Mouse (Mus musculus): ENCODE data around the gene Srsf7. TPM values are rescaled to one million over a fixed set of nuclear protein-coding genes. Genes with fewer than 3 reads are reported as not detected.

The Srsf7 gene
- polyA plus RNA-seq, 1 experiment from 2014 or later = 664 TPM

DNA sequence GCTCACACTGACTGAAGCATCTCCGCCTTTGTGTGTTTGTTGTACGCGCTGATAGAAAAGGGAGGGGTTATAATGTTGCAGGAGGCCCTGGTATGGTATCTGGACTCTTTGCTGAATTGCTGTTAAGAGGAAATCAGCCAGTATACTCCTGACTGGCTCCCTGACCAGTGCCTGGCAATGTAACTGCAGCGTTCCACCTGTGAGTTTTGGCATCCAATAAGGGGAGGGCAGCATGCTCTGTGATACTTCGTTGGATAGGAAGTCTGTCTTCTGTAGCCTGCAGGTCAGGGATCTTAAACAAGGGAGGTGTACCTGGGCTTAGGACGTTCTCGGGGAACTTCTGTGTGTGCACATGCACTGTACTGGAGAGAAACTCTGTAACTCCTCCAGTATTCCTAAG is 36.2 kb downstream of the Srsf7 start:
- no peaks in the 10 kb centered on the region for H3K9me3 ChIP-seq (replicated peaks; ENCODE audit: control insufficient read depth, low read length)
- ATAC-seq (no peak), DNase-seq (ENCODE audit: low spot score) (no peak)
- H3K36me3 ChIP-seq (ENCODE audit: control insufficient read depth, insufficient read depth, low read length) = no peaks in the 10 kb centered on the region
- WGBS = 89% methylated on average over 7 of the region's 7 CpGs
- no peak overlapping the region for H3K4me2 ChIP-seq (ENCODE audit: low read length)
- peaks cover 17% of the 10 kb centered on the region for H3K4me1 ChIP-seq (ENCODE audit: control insufficient read depth, insufficient read depth, low read length)
- no peak overlapping the region for H3K9ac ChIP-seq (ENCODE audit: low read length)
- H3K27ac ChIP-seq (ENCODE audit: low read depth, low read length) = no peak overlapping the region
- no peak overlapping the region for H3K4me3 ChIP-seq (ENCODE audit: low read depth, low read length)
- no peaks in the 10 kb centered on the region for H3K27me3 ChIP-seq (replicated peaks; ENCODE audit: control insufficient read depth, insufficient read depth, low read length)

DNA sequence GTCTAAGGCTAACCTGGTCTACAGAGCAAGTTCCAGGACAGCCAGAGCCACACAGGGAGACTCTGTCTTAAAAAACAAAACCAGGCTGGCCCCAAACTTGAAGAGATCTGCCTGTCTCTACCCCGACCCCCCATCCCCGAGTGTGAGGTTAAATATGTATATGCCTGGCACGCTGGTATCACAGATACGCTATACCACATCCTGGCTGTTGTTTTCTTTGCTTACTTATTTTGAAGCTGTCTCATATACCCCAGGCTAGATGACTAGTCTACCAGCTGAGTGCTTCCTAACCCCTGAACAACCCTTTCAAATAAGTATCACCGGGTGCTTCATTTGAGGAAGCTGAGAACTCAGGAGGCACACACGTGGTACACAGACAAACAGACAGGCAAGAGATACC is 37.3 kb downstream of the Srsf7 start:
- no peaks in the 10 kb centered on the region for H3K27me3 ChIP-seq (replicated peaks; ENCODE audit: control insufficient read depth, insufficient read depth, low read length)
- no peaks in the 10 kb centered on the region for H3K36me3 ChIP-seq (ENCODE audit: control insufficient read depth, insufficient read depth, low read length)
- H3K9ac ChIP-seq (ENCODE audit: low read length) = no peak overlapping the region
- ATAC-seq = no peak
- H3K4me3 ChIP-seq (ENCODE audit: low read depth, low read length) = no peak overlapping the region
- H3K4me1 ChIP-seq (ENCODE audit: control insufficient read depth, insufficient read depth, low read length) = peaks cover 17% of the 10 kb centered on the region
- 93% methylated on average over 6 of the region's 6 CpGs for WGBS
- H3K4me2 ChIP-seq (ENCODE audit: low read length) = no peak overlapping the region
- no peak for DNase-seq (ENCODE audit: low spot score)
- no peak overlapping the region for H3K27ac ChIP-seq (ENCODE audit: low read depth, low read length)
- H3K9me3 ChIP-seq (replicated peaks; ENCODE audit: control insufficient read depth, low read length) = no peaks in the 10 kb centered on the region

DNA sequence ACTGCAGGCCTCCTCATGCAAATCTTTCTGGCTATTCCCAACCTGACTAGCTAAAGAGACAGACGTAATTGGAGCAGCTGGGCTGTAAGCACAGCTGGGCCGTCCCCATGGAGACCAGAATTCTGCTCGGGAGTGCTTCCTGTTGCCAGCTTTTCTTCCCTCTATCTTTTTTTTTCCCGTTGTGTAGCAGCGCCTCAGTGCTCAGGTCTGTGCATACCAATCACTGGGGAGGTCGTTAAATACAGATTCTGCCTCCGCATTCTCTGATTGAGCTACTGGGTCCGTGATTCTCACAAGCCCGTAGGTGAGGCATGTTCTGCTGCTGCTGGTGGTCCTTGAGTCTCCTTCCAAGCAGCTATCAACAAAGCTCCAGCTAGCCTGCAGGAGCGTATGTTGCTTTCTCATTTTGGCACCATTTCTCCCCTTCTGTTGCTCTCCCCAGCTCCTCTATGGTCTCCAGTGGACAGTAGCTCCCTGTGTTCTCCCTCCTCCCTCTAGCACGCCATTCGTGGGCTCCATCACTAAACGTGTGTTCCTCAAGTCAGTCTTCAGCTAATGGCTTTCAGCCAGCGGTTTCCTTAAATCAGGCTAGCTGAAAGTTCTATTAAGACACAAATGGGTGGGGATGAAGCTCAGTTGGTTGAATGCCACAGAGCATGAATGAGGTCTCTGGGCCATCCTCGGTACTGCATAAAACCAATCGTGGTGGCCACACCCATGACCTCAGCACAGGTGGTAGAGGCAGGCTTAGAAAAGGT is 38.5 kb downstream of the Srsf7 start:
- peak; percentile 83 for ATAC-seq
- peak overlapping the region; percentile 44 for H3K4me2 ChIP-seq (ENCODE audit: low read length)
- DNase-seq (ENCODE audit: low spot score) = peak; percentile 87

DNA sequence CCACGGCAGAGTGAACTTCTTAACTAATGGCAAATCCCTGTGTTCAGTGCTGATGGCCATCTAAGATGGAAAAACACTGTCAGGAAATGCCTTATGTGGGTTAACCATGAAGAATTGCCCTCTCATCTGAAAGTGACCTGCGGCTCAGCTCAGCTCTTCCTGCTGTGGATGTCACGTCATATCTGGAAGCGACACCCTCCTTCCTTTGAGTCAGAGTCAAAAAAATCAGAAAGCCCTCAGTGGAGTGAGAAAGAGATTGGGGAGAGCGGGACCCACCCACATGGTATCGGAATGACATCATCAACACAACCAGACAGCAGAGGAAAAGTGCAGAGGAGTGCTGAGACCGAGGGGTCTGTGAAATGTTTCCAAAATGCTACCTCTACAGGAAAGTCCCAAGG is 39.3 kb downstream of the Srsf7 start:
- no peaks in the 10 kb centered on the region for H3K36me3 ChIP-seq (ENCODE audit: control insufficient read depth, insufficient read depth, low read length)
- no peak overlapping the region for H3K9ac ChIP-seq (ENCODE audit: low read length)
- DNase-seq (ENCODE audit: low spot score) (no peak), ATAC-seq (peak; percentile 47; the same call in 1 of the 2 replicates)
- H3K9me3 ChIP-seq (replicated peaks; ENCODE audit: control insufficient read depth, low read length) = no peaks in the 10 kb centered on the region
- H3K27ac ChIP-seq (ENCODE audit: low read depth, low read length) = peak overlapping the region; percentile 83; the same call in 1 of the 2 replicates
- WGBS = 59% methylated on average over 7 of the region's 7 CpGs
- H3K4me2 ChIP-seq (ENCODE audit: low read length) = peak overlapping the region; percentile 44
- H3K4me3 ChIP-seq (ENCODE audit: low read depth, low read length) = no peak overlapping the region
- H3K27me3 ChIP-seq (replicated peaks; ENCODE audit: control insufficient read depth, insufficient read depth, low read length) = no peaks in the 10 kb centered on the region
- H3K4me1 ChIP-seq (ENCODE audit: control insufficient read depth, insufficient read depth, low read length) = peaks cover 17% of the 10 kb centered on the region

More for the DNA sequence above, 38.5 kb downstream of the Srsf7 start:
- Histone ChIP-seq H3K4me3 (ENCODE audit: low read depth, low read length) (no peak overlapping the region), H3K36me3 (ENCODE audit: control insufficient read depth, insufficient read depth, low read length) (no peaks in the 10 kb centered on the region), H3K27me3 (replicated peaks; ENCODE audit: control insufficient read depth, insufficient read depth, low read length) (no peaks in the 10 kb centered on the region), H3K9me3 (replicated peaks; ENCODE audit: control insufficient read depth, low read length) (no peaks in the 10 kb centered on the region), H3K4me1 (ENCODE audit: control insufficient read depth, insufficient read depth, low read length) (peaks cover 17% of the 10 kb centered on the region), H3K9ac (ENCODE audit: low read length) (no peak overlapping the region), H3K27ac (ENCODE audit: low read depth, low read length) (peak overlapping the region; percentile 83)
- 16% methylated on average over 16 of the region's 16 CpGs for WGBS

GRCm38 (mm10) chr17:80167436-80167835 is 39.7 kb downstream of the Srsf7 start:
- Histone ChIP-seq H3K9ac (ENCODE audit: low read length) (no peak overlapping the region), H3K4me3 (ENCODE audit: low read depth, low read length) (no peak overlapping the region), H3K36me3 (ENCODE audit: control insufficient read depth, insufficient read depth, low read length) (no peaks in the 10 kb centered on the region), H3K27me3 (replicated peaks; ENCODE audit: control insufficient read depth, insufficient read depth, low read length) (no peaks in the 10 kb centered on the region), H3K27ac (ENCODE audit: low read depth, low read length) (0 out of 2 replicates have a peak overlapping the region, but pooled peaks have one; percentile 83), H3K4me2 (ENCODE audit: low read length) (no peak overlapping the region), H3K9me3 (replicated peaks; ENCODE audit: control insufficient read depth, low read length) (no peaks in the 10 kb centered on the region), H3K4me1 (ENCODE audit: control insufficient read depth, insufficient read depth, low read length) (peaks cover 17% of the 10 kb centered on the region)
- WGBS = 69% methylated on average over 4 of the region's 4 CpGs
- ATAC-seq = no peak
- DNase-seq (ENCODE audit: low spot score) = no peak

- H3K27me3 ChIP-seq (replicated peaks; ENCODE audit: control insufficient read depth, insufficient read depth, low read length) = no peaks in the 10 kb centered on the region
- WGBS = 82% methylated on average over 6 of the region's 6 CpGs
- H3K4me3 ChIP-seq (ENCODE audit: low read depth, low read length) = no peak overlapping the region
- ATAC-seq = no peak
- no peaks in the 10 kb centered on the region for H3K36me3 ChIP-seq (ENCODE audit: control insufficient read depth, insufficient read depth, low read length)
- H3K9ac ChIP-seq (ENCODE audit: low read length) = no peak overlapping the region
- DNase-seq (ENCODE audit: low spot score) = peak; percentile 33
- H3K9me3 ChIP-seq (replicated peaks; ENCODE audit: control insufficient read depth, low read length) = no peaks in the 10 kb centered on the region
- H3K27ac ChIP-seq (ENCODE audit: low read depth, low read length) = peak overlapping the region; percentile 39; the same call in 1 of the 2 replicates
- H3K4me2 ChIP-seq (ENCODE audit: low read length) = no peak overlapping the region
- H3K4me1 ChIP-seq (ENCODE audit: control insufficient read depth, insufficient read depth, low read length) = peaks cover 17% of the 10 kb centered on the region
Observed at GRCm38 (mm10) chr17:80166346-80166745, 40.8 kb downstream of the Srsf7 start.

- no peaks in the 10 kb centered on the region for H3K9me3 ChIP-seq (replicated peaks; ENCODE audit: control insufficient read depth, low read length)
- peak overlapping the region; percentile 52; the same call in 1 of the 2 replicates for H3K27ac ChIP-seq (ENCODE audit: low read depth, low read length)
- H3K4me3 ChIP-seq (ENCODE audit: low read depth, low read length) = no peak overlapping the region
- peaks cover 17% of the 10 kb centered on the region for H3K4me1 ChIP-seq (ENCODE audit: control insufficient read depth, insufficient read depth, low read length)
- WGBS = 66% methylated on average over 6 of the region's 6 CpGs
- peak; percentile 50; the same call in 1 of the 2 replicates for ATAC-seq
- DNase-seq (ENCODE audit: low spot score) = peak; percentile 81
- no peak overlapping the region for H3K4me2 ChIP-seq (ENCODE audit: low read length)
- H3K9ac ChIP-seq (ENCODE audit: low read length) = no peak overlapping the region
- no peaks in the 10 kb centered on the region for H3K36me3 ChIP-seq (ENCODE audit: control insufficient read depth, insufficient read depth, low read length)
- no peaks in the 10 kb centered on the region for H3K27me3 ChIP-seq (replicated peaks; ENCODE audit: control insufficient read depth, insufficient read depth, low read length)
Observed at GRCm38 (mm10) chr17:80165741-80166140, 41.4 kb downstream of the Srsf7 start.

GRCm38 (mm10) chr17:80163991-80164390 is 43.1 kb downstream of the Srsf7 start:
- Histone ChIP-seq H3K27ac (ENCODE audit: low read depth, low read length) (no peak overlapping the region), H3K4me1 (ENCODE audit: control insufficient read depth, insufficient read depth, low read length) (peaks cover 15% of the 10 kb centered on the region), H3K27me3 (replicated peaks; ENCODE audit: control insufficient read depth, insufficient read depth, low read length) (no peaks in the 10 kb centered on the region), H3K9me3 (replicated peaks; ENCODE audit: control insufficient read depth, low read length) (no peaks in the 10 kb centered on the region), H3K36me3 (ENCODE audit: control insufficient read depth, insufficient read depth, low read length) (no peaks in the 10 kb centered on the region), H3K4me3 (ENCODE audit: low read depth, low read length) (no peak overlapping the region), H3K4me2 (ENCODE audit: low read length) (no peak overlapping the region), H3K9ac (ENCODE audit: low read length) (no peak overlapping the region)
- WGBS = 88% methylated on average over 8 of the region's 8 CpGs
- DNase-seq (ENCODE audit: low spot score) (peak; percentile 17), ATAC-seq (no peak)

DNA sequence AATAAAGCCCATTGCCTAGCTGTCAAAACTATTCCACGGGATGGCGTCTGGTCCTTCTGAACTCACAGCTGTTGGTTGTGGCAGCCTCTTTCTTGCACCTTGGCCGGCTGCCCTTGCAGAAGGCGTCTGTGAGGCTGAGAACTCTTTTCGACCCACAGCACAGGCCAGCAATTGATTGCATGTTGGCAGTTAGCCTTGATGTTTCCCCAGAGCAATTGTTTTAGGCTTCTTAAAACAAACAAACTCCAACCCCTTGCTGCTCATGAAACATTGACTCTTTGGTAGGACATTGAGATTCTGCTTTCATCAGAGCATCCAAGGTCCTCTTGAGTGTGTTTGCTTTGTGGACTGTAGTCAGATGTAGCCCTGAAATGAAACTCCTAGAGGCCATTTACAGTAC is 46.7 kb downstream of the Srsf7 start:
- Histone ChIP-seq H3K27ac (ENCODE audit: low read depth, low read length) (no peak overlapping the region), H3K36me3 (ENCODE audit: control insufficient read depth, insufficient read depth, low read length) (no peaks in the 10 kb centered on the region), H3K4me2 (ENCODE audit: low read length) (no peak overlapping the region), H3K4me1 (ENCODE audit: control insufficient read depth, insufficient read depth, low read length) (no peaks in the 10 kb centered on the region), H3K27me3 (replicated peaks; ENCODE audit: control insufficient read depth, insufficient read depth, low read length) (no peaks in the 10 kb centered on the region), H3K9me3 (replicated peaks; ENCODE audit: control insufficient read depth, low read length) (no peaks in the 10 kb centered on the region), H3K4me3 (ENCODE audit: low read depth, low read length) (no peak overlapping the region), H3K9ac (ENCODE audit: low read length) (no peak overlapping the region)
- WGBS = 38% methylated on average over 5 of the region's 5 CpGs
- DNase-seq (ENCODE audit: low spot score) (peak; percentile 70), ATAC-seq (no peak; the same call in 1 of the 2 replicates)

Data from forebrain, embryonic 14.5 days (tissue).